Mouse (Mus musculus): ENCODE data around the gene Gm20379. TPM values are rescaled to one million over a fixed set of nuclear protein-coding genes. Genes with fewer than 3 reads are reported as not detected.

Gene Gm20379
- polyA plus RNA-seq, 1 experiment from 2014 or later, result 0.66 TPM

DNA sequence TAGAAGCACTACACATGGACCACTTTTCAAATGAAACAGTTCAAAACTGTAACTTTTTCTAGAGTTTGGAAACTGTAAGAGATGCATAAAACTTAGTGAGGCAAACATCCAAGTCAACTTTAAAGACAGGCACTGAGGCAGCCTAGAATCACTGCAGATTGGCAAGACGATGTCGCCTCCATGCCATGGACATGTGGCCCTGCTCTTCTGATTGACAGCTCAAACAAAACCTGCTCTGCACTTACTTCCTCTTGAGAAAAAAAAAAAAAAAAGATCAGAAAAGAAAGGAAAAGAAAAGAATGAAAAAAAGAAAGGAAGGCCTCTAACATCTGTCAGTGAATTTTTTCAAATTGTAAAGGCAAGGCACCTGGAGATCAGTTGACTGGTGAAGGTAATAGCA is 28.8 kb upstream of the Gm20379 start:
- Histone ChIP-seq H3K4me3 (replicated peaks; ENCODE audit: low read depth, low read length) (no peak overlapping the region), H3K36me3 (ENCODE audit: insufficient read depth, low read length) (0 out of 2 replicates have a peak, but pooled peaks cover 2% of the 10 kb centered on the region), H3K4me2 (ENCODE audit: low read length) (no peak overlapping the region), H3K4me1 (replicated peaks; ENCODE audit: insufficient read depth, low read length) (no peaks in the 10 kb centered on the region), H3K27me3 (ENCODE audit: insufficient read depth, low read length) (no peaks in the 10 kb centered on the region), H3K27ac (no peak overlapping the region), H3K9ac (ENCODE audit: low read depth, low read length) (no peak overlapping the region), H3K9me3 (replicated peaks; ENCODE audit: low read length) (no peaks in the 10 kb centered on the region)
- no peak for ATAC-seq (replicated peaks; ENCODE audit: low FRiP score, low read depth)
- no peak for DNase-seq (ENCODE audit: low spot score)
- no peak for TF ChIP-seq CTCF (IDR thresholded peaks at IDR 0.05; ENCODE audit: low read depth)
- 93% methylated on average over 2 of the region's 2 CpGs for WGBS

DNA sequence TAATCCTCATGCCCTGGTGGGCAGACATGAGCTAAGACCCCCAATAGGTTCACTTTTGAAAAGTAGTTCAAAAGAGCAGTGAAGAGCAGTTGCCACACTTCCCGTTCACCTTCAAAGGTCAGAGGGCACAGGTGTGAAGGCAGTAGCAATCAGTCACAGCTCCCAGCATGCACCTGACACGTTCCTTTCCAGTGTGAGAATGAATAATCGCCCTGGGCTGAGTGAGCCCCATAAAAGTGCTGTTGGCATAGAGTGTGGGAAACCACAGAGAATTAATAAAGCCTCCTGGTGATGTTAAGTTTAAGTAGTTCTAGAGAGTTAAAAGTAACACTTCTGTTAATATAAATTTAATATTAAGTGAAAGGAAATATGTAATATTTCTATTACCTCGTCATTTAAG is 14.2 kb upstream of the Gm20379 start:
- Histone ChIP-seq H3K9me3 (replicated peaks; ENCODE audit: low read length) (no peaks in the 10 kb centered on the region), H3K27ac (no peak overlapping the region), H3K27me3 (ENCODE audit: insufficient read depth, low read length) (no peaks in the 10 kb centered on the region), H3K9ac (ENCODE audit: low read depth, low read length) (no peak overlapping the region), H3K4me3 (replicated peaks; ENCODE audit: low read depth, low read length) (no peak overlapping the region), H3K36me3 (ENCODE audit: insufficient read depth, low read length) (0 out of 2 replicates have a peak, but pooled peaks cover 4% of the 10 kb centered on the region), H3K4me1 (replicated peaks; ENCODE audit: insufficient read depth, low read length) (no peaks in the 10 kb centered on the region), H3K4me2 (ENCODE audit: low read length) (no peak overlapping the region)
- ATAC-seq (replicated peaks; ENCODE audit: low FRiP score, low read depth) (no peak; the same call in 1 of the 2 replicates), DNase-seq (ENCODE audit: low spot score) (peak; percentile 13)
- TF ChIP-seq CTCF (IDR thresholded peaks at IDR 0.05; ENCODE audit: low read depth), result no peak
- WGBS, result 41% methylated on average over 4 of the region's 4 CpGs

DNA sequence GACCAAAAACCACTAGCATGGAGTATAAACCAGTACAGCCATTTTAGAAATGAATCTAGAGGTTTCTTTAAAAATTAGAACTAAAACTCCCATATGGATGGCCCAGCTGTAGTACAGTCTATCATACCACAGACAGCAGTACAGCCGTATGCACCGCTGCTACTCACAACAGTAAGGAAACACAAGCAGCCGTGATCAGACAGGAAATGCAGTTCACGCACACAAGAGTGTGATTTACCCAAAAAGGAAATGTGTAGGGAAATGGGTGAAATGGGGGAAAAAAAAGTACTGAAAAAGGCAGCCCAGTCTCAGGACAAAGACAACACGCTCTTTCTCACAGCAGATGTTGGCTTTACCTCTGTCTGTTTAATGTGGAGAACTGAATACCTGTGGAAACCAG is 11.9 kb upstream of the Gm20379 start:
- no peaks in the 10 kb centered on the region for H3K27me3 ChIP-seq (ENCODE audit: insufficient read depth, low read length)
- ATAC-seq (replicated peaks; ENCODE audit: low FRiP score, low read depth), result no peak

DNA sequence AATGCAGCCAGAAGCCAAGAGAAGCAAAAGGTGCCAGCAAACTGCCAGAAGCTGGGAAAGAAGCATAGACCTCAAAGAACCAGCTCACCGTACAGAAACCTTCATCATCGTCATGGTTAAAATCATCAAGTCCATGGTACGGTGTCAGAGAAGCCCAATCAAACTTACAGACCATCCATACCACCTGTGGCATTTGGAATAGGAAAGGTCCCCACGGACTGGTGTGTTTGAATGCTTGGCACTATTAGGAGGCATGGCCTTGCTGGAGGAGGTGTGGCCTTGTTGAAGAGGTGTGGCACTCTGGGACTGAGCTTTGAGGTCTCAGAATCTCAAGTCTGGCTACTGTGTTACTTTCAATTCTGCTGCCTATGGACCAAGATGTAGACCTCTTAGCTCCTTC is 9.3 kb upstream of the Gm20379 start:
- 79% methylated on average over 4 of the region's 4 CpGs for WGBS
- ATAC-seq (replicated peaks; ENCODE audit: low FRiP score, low read depth), result 0 out of 2 replicates have a peak, but pooled peaks have one; percentile 46
- Histone ChIP-seq H3K27me3 (ENCODE audit: insufficient read depth, low read length) (no peaks in the 10 kb centered on the region), H3K9ac (ENCODE audit: low read depth, low read length) (no peak overlapping the region), H3K9me3 (replicated peaks; ENCODE audit: low read length) (no peaks in the 10 kb centered on the region), H3K27ac (no peak overlapping the region), H3K4me2 (ENCODE audit: low read length) (no peak overlapping the region), H3K4me1 (replicated peaks; ENCODE audit: insufficient read depth, low read length) (no peaks in the 10 kb centered on the region), H3K36me3 (ENCODE audit: insufficient read depth, low read length) (0 out of 2 replicates have a peak, but pooled peaks cover 1% of the 10 kb centered on the region), H3K4me3 (replicated peaks; ENCODE audit: low read depth, low read length) (no peak overlapping the region)
- DNase-seq (ENCODE audit: low spot score), result no peak
- TF ChIP-seq CTCF (IDR thresholded peaks at IDR 0.05; ENCODE audit: low read depth), result no peak

More for the DNA sequence above, 11.9 kb upstream of the Gm20379 start:
- Histone ChIP-seq H3K9me3 (replicated peaks; ENCODE audit: low read length) (no peaks in the 10 kb centered on the region), H3K4me3 (replicated peaks; ENCODE audit: low read depth, low read length) (no peak overlapping the region), H3K4me2 (ENCODE audit: low read length) (no peak overlapping the region), H3K9ac (ENCODE audit: low read depth, low read length) (no peak overlapping the region), H3K36me3 (ENCODE audit: insufficient read depth, low read length) (0 out of 2 replicates have a peak, but pooled peaks cover 4% of the 10 kb centered on the region), H3K27ac (no peak overlapping the region), H3K4me1 (replicated peaks; ENCODE audit: insufficient read depth, low read length) (no peaks in the 10 kb centered on the region)
- TF ChIP-seq CTCF (IDR thresholded peaks at IDR 0.05; ENCODE audit: low read depth), result no peak
- DNase-seq (ENCODE audit: low spot score), result no peak
- 74% methylated on average over 5 of the region's 5 CpGs for WGBS

DNA sequence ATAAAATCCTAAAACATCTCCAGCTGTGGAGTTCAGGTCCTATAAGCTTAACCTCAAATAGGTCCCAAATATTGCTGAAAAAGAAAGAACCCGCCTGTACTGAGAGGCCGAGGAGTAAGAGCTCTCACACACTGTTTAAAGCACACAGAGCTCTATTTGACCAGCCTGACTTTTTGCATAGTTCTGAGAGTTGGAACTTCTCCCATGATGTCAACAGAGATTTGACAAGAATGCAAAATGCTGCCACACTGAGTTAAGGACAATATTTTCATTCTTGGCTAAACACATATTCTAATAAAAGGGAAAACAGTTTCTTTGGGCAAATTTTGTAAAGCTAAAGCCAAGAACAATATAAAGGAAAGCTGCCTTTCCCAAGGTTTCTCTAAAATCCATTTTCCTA is 8.8 kb upstream of the Gm20379 start:
- Histone ChIP-seq H3K4me2 (ENCODE audit: low read length) (no peak overlapping the region), H3K27me3 (ENCODE audit: insufficient read depth, low read length) (no peaks in the 10 kb centered on the region), H3K9me3 (replicated peaks; ENCODE audit: low read length) (no peaks in the 10 kb centered on the region), H3K27ac (no peak overlapping the region), H3K36me3 (ENCODE audit: insufficient read depth, low read length) (no peaks in the 10 kb centered on the region), H3K4me1 (replicated peaks; ENCODE audit: insufficient read depth, low read length) (no peaks in the 10 kb centered on the region), H3K4me3 (replicated peaks; ENCODE audit: low read depth, low read length) (no peak overlapping the region), H3K9ac (ENCODE audit: low read depth, low read length) (no peak overlapping the region)
- WGBS, result 89% methylated on average over 2 of the region's 2 CpGs
- no peak for DNase-seq (ENCODE audit: low spot score)
- TF ChIP-seq CTCF (IDR thresholded peaks at IDR 0.05; ENCODE audit: low read depth), result no peak
- ATAC-seq (replicated peaks; ENCODE audit: low FRiP score, low read depth), result no peak

DNA sequence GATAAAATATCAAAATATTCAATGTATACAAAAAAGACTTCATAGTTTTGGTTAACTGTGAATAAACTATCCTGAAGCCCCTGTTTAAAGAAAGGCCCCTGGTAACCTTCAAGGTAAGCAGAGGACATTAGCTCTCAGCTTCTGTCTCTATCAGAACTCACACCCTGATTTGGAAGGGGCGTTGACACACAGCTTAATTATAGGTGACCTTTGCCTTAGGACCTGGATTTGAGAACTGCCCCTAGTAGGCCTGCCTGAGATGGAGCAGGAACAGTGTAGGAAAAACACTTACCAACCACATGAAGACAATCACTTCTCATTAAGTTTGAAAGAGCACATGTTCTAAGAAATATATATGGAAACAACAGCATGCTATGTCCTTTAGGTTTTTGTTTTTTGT is 6.3 kb upstream of the Gm20379 start:
- no peaks in the 10 kb centered on the region for H3K36me3 ChIP-seq (ENCODE audit: insufficient read depth, low read length)

DNA sequence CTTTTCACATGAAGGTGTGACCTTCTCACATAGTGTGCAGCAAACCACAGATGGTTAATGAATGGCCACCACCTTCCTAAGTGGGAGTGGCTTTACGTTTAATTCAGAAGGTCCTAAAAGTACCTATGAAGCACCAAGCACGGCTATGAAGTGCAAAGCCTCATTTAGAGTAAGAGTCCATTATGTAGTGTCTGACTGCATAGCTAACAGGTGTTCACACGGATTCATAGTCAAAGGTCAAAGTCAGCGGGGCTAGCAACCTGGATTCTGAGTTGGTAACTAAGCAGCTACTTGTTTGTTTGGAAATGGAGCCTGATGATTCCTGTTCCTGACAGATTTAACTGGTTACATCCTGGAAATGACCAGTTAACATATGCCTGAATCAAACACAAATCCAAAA is 4.0 kb upstream of the Gm20379 start:
- TF ChIP-seq CTCF (IDR thresholded peaks at IDR 0.05; ENCODE audit: low read depth), result no peak
- no peak overlapping the region for H3K27ac ChIP-seq
- WGBS, result 43% methylated on average over 4 of the region's 4 CpGs
- no peak overlapping the region for H3K9ac ChIP-seq (ENCODE audit: low read depth, low read length)
- H3K36me3 ChIP-seq (ENCODE audit: insufficient read depth, low read length), result no peaks in the 10 kb centered on the region
- no peak overlapping the region for H3K4me3 ChIP-seq (replicated peaks; ENCODE audit: low read depth, low read length)
- H3K4me2 ChIP-seq (ENCODE audit: low read length), result no peak overlapping the region
- no peaks in the 10 kb centered on the region for H3K27me3 ChIP-seq (ENCODE audit: insufficient read depth, low read length)
- H3K4me1 ChIP-seq (replicated peaks; ENCODE audit: insufficient read depth, low read length), result no peaks in the 10 kb centered on the region
- DNase-seq (ENCODE audit: low spot score) (peak; percentile 14), ATAC-seq (replicated peaks; ENCODE audit: low FRiP score, low read depth) (peak; percentile 85)
- H3K9me3 ChIP-seq (replicated peaks; ENCODE audit: low read length), result no peaks in the 10 kb centered on the region

More for the DNA sequence above, 6.3 kb upstream of the Gm20379 start:
- Histone ChIP-seq H3K27ac (no peak overlapping the region), H3K4me1 (replicated peaks; ENCODE audit: insufficient read depth, low read length) (no peaks in the 10 kb centered on the region), H3K4me3 (replicated peaks; ENCODE audit: low read depth, low read length) (no peak overlapping the region), H3K9me3 (replicated peaks; ENCODE audit: low read length) (no peaks in the 10 kb centered on the region), H3K9ac (ENCODE audit: low read depth, low read length) (no peak overlapping the region), H3K4me2 (ENCODE audit: low read length) (no peak overlapping the region), H3K27me3 (ENCODE audit: insufficient read depth, low read length) (no peaks in the 10 kb centered on the region)
- WGBS, result 76% methylated on average over 1 of the region's 1 CpGs
- ATAC-seq (replicated peaks; ENCODE audit: low FRiP score, low read depth) (no peak), DNase-seq (ENCODE audit: low spot score) (no peak)
- no peak for TF ChIP-seq CTCF (IDR thresholded peaks at IDR 0.05; ENCODE audit: low read depth)

Measured in kidney, postnatal 0 days (tissue).